Mouse (Mus musculus): ENCODE measurements around the gene Agmat.

GRCm38 (mm10) chr4:141781201-141781985, 34.9 kb downstream of the Agmat start:
- no peak for TF ChIP-seq CTCF (conservative IDR thresholded peaks at IDR 0.05; ENCODE audit: low read length)
- no peak for TF ChIP-seq NANOG (IDR thresholded peaks at IDR 0.05; ENCODE audit: borderline replicate concordance, low read length)
- no peak for TF ChIP-seq POU5F1 (IDR thresholded peaks at IDR 0.05; ENCODE audit: borderline replicate concordance, low read length)
